Mouse (Mus musculus): ENCODE measurements around the gene Tbx4.

DNA sequence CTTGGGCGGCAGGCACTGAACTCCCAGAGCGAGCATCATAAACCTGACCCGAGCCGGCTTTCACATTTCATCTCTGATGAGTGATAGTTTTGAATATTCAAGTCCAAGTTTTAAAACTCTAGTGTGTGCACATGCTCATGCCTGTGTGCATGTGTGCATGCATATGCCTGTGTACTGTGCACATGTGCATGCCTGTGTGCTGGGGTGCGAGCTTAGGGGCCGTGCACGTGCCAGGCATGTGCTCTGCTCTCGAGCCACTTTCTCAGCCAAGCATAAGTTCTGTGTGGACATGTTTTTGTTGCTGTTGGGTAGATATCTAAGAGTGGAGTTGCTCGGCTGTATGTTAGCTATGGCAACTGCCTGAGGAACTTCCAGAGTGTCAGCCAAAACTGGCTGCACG is 62.5 kb downstream of the Tbx4 start:
- TF ChIP-seq CTCF (IDR thresholded peaks at IDR 0.05; ENCODE audit: extremely low read depth, insufficient read depth, low read length) (no peak), POLR2A (IDR thresholded peaks at IDR 0.05; ENCODE audit: extremely low read depth, insufficient read depth, low read length) (no peak)
